Mouse (Mus musculus): Measurements from ENCODE around the gene Prdm16. TPM values are rescaled to one million over a fixed set of nuclear protein-coding genes. Genes with fewer than 3 reads are reported as not detected.

The Prdm16 gene
- polyA plus RNA-seq, 1 experiment from 2014 or later, result 2.1 TPM

- ATAC-seq (ENCODE audit: low read depth), result no peak
- Histone ChIP-seq H3K4me3 (ENCODE audit: low read depth, low read length) (no peak overlapping the region), H3K36me3 (ENCODE audit: control insufficient read depth, insufficient read depth) (no peaks in the 10 kb centered on the region), H3K27ac (ENCODE audit: low read length) (no peak overlapping the region), H3K9me3 (replicated peaks; ENCODE audit: control insufficient read depth, low read length) (no peaks in the 10 kb centered on the region), H3K27me3 (ENCODE audit: control insufficient read depth, insufficient read depth, low read depth, low read length) (no peaks in the 10 kb centered on the region), H3K4me2 (ENCODE audit: low read depth, low read length) (no peak overlapping the region), H3K9ac (ENCODE audit: low read depth, low read length) (no peak overlapping the region), H3K4me1 (ENCODE audit: control insufficient read depth, low read depth, low read length) (peaks cover 8% of the 10 kb centered on the region; the same call in 1 of the 2 replicates)
- 64% methylated on average over 14 of the region's 14 CpGs for WGBS (ENCODE audit: insufficient replicate concordance)
These were observed 11.0 kb downstream of the Prdm16 start for GRCm38 (mm10) chr4:154625710-154626109.

- no peak for ATAC-seq (ENCODE audit: low read depth)
- Histone ChIP-seq H3K4me2 (ENCODE audit: low read depth, low read length) (no peak overlapping the region), H3K9ac (ENCODE audit: low read depth, low read length) (no peak overlapping the region), H3K4me1 (ENCODE audit: control insufficient read depth, low read depth, low read length) (peaks cover 8% of the 10 kb centered on the region; the same call in 1 of the 2 replicates), H3K27me3 (ENCODE audit: control insufficient read depth, insufficient read depth, low read depth, low read length) (no peaks in the 10 kb centered on the region), H3K4me3 (ENCODE audit: low read depth, low read length) (no peak overlapping the region), H3K27ac (ENCODE audit: low read length) (no peak overlapping the region), H3K36me3 (ENCODE audit: control insufficient read depth, insufficient read depth) (no peaks in the 10 kb centered on the region), H3K9me3 (replicated peaks; ENCODE audit: control insufficient read depth, low read length) (no peaks in the 10 kb centered on the region)
- WGBS (ENCODE audit: insufficient replicate concordance), result 63% methylated on average over 3 of the region's 3 CpGs
These were observed 13.4 kb downstream of the Prdm16 start for GRCm38 (mm10) chr4:154623241-154623640.

- Histone ChIP-seq H3K27me3 (ENCODE audit: control insufficient read depth, insufficient read depth, low read depth, low read length) (no peaks in the 10 kb centered on the region), H3K4me3 (ENCODE audit: low read depth, low read length) (no peak overlapping the region), H3K9me3 (replicated peaks; ENCODE audit: control insufficient read depth, low read length) (no peaks in the 10 kb centered on the region), H3K9ac (ENCODE audit: low read depth, low read length) (no peak overlapping the region), H3K27ac (ENCODE audit: low read length) (no peak overlapping the region), H3K36me3 (ENCODE audit: control insufficient read depth, insufficient read depth) (no peaks in the 10 kb centered on the region), H3K4me1 (ENCODE audit: control insufficient read depth, low read depth, low read length) (peaks cover 2% of the 10 kb centered on the region), H3K4me2 (ENCODE audit: low read depth, low read length) (no peak overlapping the region)
- ATAC-seq (ENCODE audit: low read depth), result no peak
- 62% methylated on average over 4 of the region's 4 CpGs for WGBS (ENCODE audit: insufficient replicate concordance)
These were observed 14.2 kb downstream of the Prdm16 start for GRCm38 (mm10) chr4:154622521-154622920.

GRCm38 (mm10) chr4:154611167-154611566 is 25.5 kb downstream of the Prdm16 start:
- ATAC-seq (ENCODE audit: low read depth), result peak; percentile 56; the same call in 1 of the 2 replicates
- Histone ChIP-seq H3K4me1 (ENCODE audit: control insufficient read depth, low read depth, low read length) (no peaks in the 10 kb centered on the region), H3K36me3 (ENCODE audit: control insufficient read depth, insufficient read depth) (no peaks in the 10 kb centered on the region), H3K9me3 (replicated peaks; ENCODE audit: control insufficient read depth, low read length) (no peaks in the 10 kb centered on the region), H3K9ac (ENCODE audit: low read depth, low read length) (no peak overlapping the region), H3K27me3 (ENCODE audit: control insufficient read depth, insufficient read depth, low read depth, low read length) (no peaks in the 10 kb centered on the region), H3K4me2 (ENCODE audit: low read depth, low read length) (no peak overlapping the region), H3K27ac (ENCODE audit: low read length) (no peak overlapping the region), H3K4me3 (ENCODE audit: low read depth, low read length) (no peak overlapping the region)
- 51% methylated on average over 10 of the region's 10 CpGs for WGBS (ENCODE audit: insufficient replicate concordance)

GRCm38 (mm10) chr4:154607724-154608123 is 28.9 kb downstream of the Prdm16 start:
- no peak for ATAC-seq (ENCODE audit: low read depth)
- WGBS (ENCODE audit: insufficient replicate concordance), result 71% methylated on average over 5 of the region's 5 CpGs
- no peak overlapping the region for H3K9ac ChIP-seq (ENCODE audit: low read depth, low read length)

GRCm38 (mm10) chr4:154604442-154604830 is 32.2 kb downstream of the Prdm16 start:
- H3K9ac ChIP-seq (ENCODE audit: low read depth, low read length), result no peak overlapping the region
- no peaks in the 10 kb centered on the region for H3K36me3 ChIP-seq (ENCODE audit: control insufficient read depth, insufficient read depth)
- peaks cover 20% of the 10 kb centered on the region for H3K4me1 ChIP-seq (ENCODE audit: control insufficient read depth, low read depth, low read length)
- 60% methylated on average over 7 of the region's 7 CpGs for WGBS (ENCODE audit: insufficient replicate concordance)
- no peak overlapping the region for H3K4me3 ChIP-seq (ENCODE audit: low read depth, low read length)
- no peak overlapping the region for H3K27ac ChIP-seq (ENCODE audit: low read length)
- no peak for ATAC-seq (ENCODE audit: low read depth)
- no peaks in the 10 kb centered on the region for H3K9me3 ChIP-seq (replicated peaks; ENCODE audit: control insufficient read depth, low read length)
- H3K4me2 ChIP-seq (ENCODE audit: low read depth, low read length), result peak overlapping the region; percentile 12; the same call in 1 of the 2 replicates
- H3K27me3 ChIP-seq (ENCODE audit: control insufficient read depth, insufficient read depth, low read depth, low read length), result no peaks in the 10 kb centered on the region

More at GRCm38 (mm10) chr4:154607724-154608123, 28.9 kb downstream of the Prdm16 start:
- H3K36me3 ChIP-seq (ENCODE audit: control insufficient read depth, insufficient read depth), result no peaks in the 10 kb centered on the region
- no peak overlapping the region for H3K27ac ChIP-seq (ENCODE audit: low read length)
- no peaks in the 10 kb centered on the region for H3K9me3 ChIP-seq (replicated peaks; ENCODE audit: control insufficient read depth, low read length)
- H3K27me3 ChIP-seq (ENCODE audit: control insufficient read depth, insufficient read depth, low read depth, low read length), result no peaks in the 10 kb centered on the region
- peaks cover 20% of the 10 kb centered on the region for H3K4me1 ChIP-seq (ENCODE audit: control insufficient read depth, low read depth, low read length)
- H3K4me3 ChIP-seq (ENCODE audit: low read depth, low read length), result no peak overlapping the region
- H3K4me2 ChIP-seq (ENCODE audit: low read depth, low read length), result no peak overlapping the region

- no peaks in the 10 kb centered on the region for H3K9me3 ChIP-seq (replicated peaks; ENCODE audit: control insufficient read depth, low read length)
- H3K27ac ChIP-seq (ENCODE audit: low read length), result no peak overlapping the region
- 30% methylated on average over 25 of the region's 25 CpGs for WGBS (ENCODE audit: insufficient replicate concordance)
- H3K4me2 ChIP-seq (ENCODE audit: low read depth, low read length), result peak overlapping the region; percentile 12; the same call in 1 of the 2 replicates
- ATAC-seq (ENCODE audit: low read depth), result peak; percentile 89
- no peaks in the 10 kb centered on the region for H3K36me3 ChIP-seq (ENCODE audit: control insufficient read depth, insufficient read depth)
- peaks cover 20% of the 10 kb centered on the region for H3K4me1 ChIP-seq (ENCODE audit: control insufficient read depth, low read depth, low read length)
- 0 out of 2 replicates have a peak overlapping the region, but pooled peaks have one; percentile 6 for H3K4me3 ChIP-seq (ENCODE audit: low read depth, low read length)
- H3K27me3 ChIP-seq (ENCODE audit: control insufficient read depth, insufficient read depth, low read depth, low read length), result no peaks in the 10 kb centered on the region
- H3K9ac ChIP-seq (ENCODE audit: low read depth, low read length), result no peak overlapping the region
These were observed 32.8 kb downstream of the Prdm16 start for GRCm38 (mm10) chr4:154603663-154604441.

- Histone ChIP-seq H3K27ac (ENCODE audit: low read length) (no peak overlapping the region), H3K4me3 (ENCODE audit: low read depth, low read length) (no peak overlapping the region), H3K9ac (ENCODE audit: low read depth, low read length) (no peak overlapping the region), H3K36me3 (ENCODE audit: control insufficient read depth, insufficient read depth) (no peaks in the 10 kb centered on the region), H3K9me3 (replicated peaks; ENCODE audit: control insufficient read depth, low read length) (no peaks in the 10 kb centered on the region), H3K4me1 (ENCODE audit: control insufficient read depth, low read depth, low read length) (peaks cover 21% of the 10 kb centered on the region), H3K27me3 (ENCODE audit: control insufficient read depth, insufficient read depth, low read depth, low read length) (no peaks in the 10 kb centered on the region), H3K4me2 (ENCODE audit: low read depth, low read length) (no peak overlapping the region)
- ATAC-seq (ENCODE audit: low read depth), result no peak
- WGBS (ENCODE audit: insufficient replicate concordance), result 68% methylated on average over 10 of the region's 10 CpGs
These were observed 34.3 kb downstream of the Prdm16 start for GRCm38 (mm10) chr4:154602409-154602808.

- H3K36me3 ChIP-seq (ENCODE audit: control insufficient read depth, insufficient read depth), result no peaks in the 10 kb centered on the region
- no peak overlapping the region for H3K9ac ChIP-seq (ENCODE audit: low read depth, low read length)
- no peak for ATAC-seq (ENCODE audit: low read depth)
- WGBS (ENCODE audit: insufficient replicate concordance), result 52% methylated on average over 3 of the region's 3 CpGs
- peaks cover 32% of the 10 kb centered on the region for H3K4me1 ChIP-seq (ENCODE audit: control insufficient read depth, low read depth, low read length)
- no peak overlapping the region for H3K27ac ChIP-seq (ENCODE audit: low read length)
- H3K9me3 ChIP-seq (replicated peaks; ENCODE audit: control insufficient read depth, low read length), result no peaks in the 10 kb centered on the region
- no peak overlapping the region for H3K4me2 ChIP-seq (ENCODE audit: low read depth, low read length)
- H3K4me3 ChIP-seq (ENCODE audit: low read depth, low read length), result no peak overlapping the region
- no peaks in the 10 kb centered on the region for H3K27me3 ChIP-seq (ENCODE audit: control insufficient read depth, insufficient read depth, low read depth, low read length)
These were observed 35.7 kb downstream of the Prdm16 start for GRCm38 (mm10) chr4:154601006-154601405.

All from liver, embryonic 16.5 days (tissue).